Comparison of ENCODE assay signal across 8 mouse cellular contexts in the genomic region with DNA sequence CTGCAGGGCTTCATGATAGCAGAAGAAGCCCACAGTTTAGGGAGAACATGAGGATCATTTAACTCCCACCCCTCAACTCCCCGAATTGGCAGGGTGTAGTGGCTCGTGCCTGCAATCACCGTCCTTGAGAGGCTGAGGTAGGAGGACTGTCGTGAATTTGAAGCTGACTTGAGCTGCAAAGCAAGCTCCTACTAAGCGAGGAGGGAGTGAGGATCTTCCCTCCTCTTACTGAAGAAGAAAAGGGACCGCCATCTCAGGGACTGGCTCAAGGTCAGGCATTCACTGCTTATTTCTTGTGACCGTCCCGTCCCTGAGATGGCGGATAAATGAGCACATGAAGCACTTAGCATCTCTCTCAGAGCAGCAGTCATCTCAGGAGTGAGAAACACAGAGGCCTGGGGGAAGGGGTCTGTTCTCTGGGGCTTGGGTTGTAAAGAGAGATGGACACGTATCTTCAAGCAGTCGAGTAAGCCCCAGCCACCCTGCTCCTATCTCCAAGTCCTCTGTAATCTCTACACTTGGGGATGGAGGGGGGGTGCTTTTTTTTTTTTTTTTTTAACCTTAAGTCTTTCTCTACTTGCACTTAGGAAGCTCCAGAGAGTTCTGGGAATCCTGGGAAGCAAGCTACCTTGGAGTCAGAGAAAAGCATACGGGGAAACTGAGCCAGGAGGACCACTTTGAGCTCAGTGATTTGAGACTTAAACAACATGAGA. TPM values are rescaled to one million over a fixed set of nuclear protein-coding genes. Genes with fewer than 3 reads are reported as not detected.
DNase-seq lines count a peak whose midpoint lies in the region; ATAC-seq and TF ChIP-seq lines count a peak whose summit lies in the region.

No protein-coding gene starts in this region.

- H3K9me3 ChIP-seq in hindbrain, embryonic 14.5 days (ENCODE audit: control insufficient read depth, low read length), result no peaks in the 10 kb centered on the region
- H3K9me3 ChIP-seq in midbrain, embryonic 14.5 days (ENCODE audit: control insufficient read depth, low read length), result no peaks in the 10 kb centered on the region

- H3K9ac ChIP-seq in hindbrain, embryonic 14.5 days, result no peak overlapping the region; the same call in 1 of the 2 replicates
- H3K9ac ChIP-seq in midbrain, embryonic 14.5 days (replicated peaks; ENCODE audit: low read length), result no peak overlapping the region

- intact Hi-C loops in left cerebral cortex, postnatal 36 days (cut with DNase I), result no loop called here

- peak overlapping the region; percentile 5; the same call in 1 of the 2 replicates for H3K4me3 ChIP-seq in kidney, adult 2 months (ENCODE audit: insufficient read depth, low read depth, low read length)
- no peak overlapping the region for H3K4me3 ChIP-seq in bone marrow, adult 2 months (replicated peaks; ENCODE audit: control insufficient read depth, low read depth, low read length)
- H3K4me3 ChIP-seq in hindbrain, embryonic 14.5 days (replicated peaks; ENCODE audit: low read length), result no peak overlapping the region
- no peak overlapping the region for H3K4me3 ChIP-seq in midbrain, embryonic 14.5 days (replicated peaks; ENCODE audit: low read depth, low read length)

- DNase-seq in kidney, adult 2 months, result no peak
- DNase-seq in kidney, postnatal 25 days, result no peak
- DNase-seq in hindbrain, embryonic 14.5 days (ENCODE audit: low spot score), result no peak
- DNase-seq in midbrain, embryonic 14.5 days, result no peak
- no peak for DNase-seq in left cerebral cortex, postnatal 36 days (ENCODE audit: low spot score in 2 of 2)
- no peak for DNase-seq in adrenal gland, postnatal 14 days
- no peak for DNase-seq in spleen, adult 12 weeks (ENCODE audit: low spot score)

- TF ChIP-seq POLR2A in kidney, adult 2 months (IDR thresholded peaks at IDR 0.05; ENCODE audit: low read depth, low read length), result no peak
- no peak for TF ChIP-seq POLR2A in bone marrow, adult 2 months (IDR thresholded peaks at IDR 0.05; ENCODE audit: borderline replicate concordance, control insufficient read depth, low read depth, low read length)

- peak overlapping the region; percentile 95 for H3K27ac ChIP-seq in kidney, adult 2 months (ENCODE audit: insufficient read depth, low read depth, low read length)
- H3K27ac ChIP-seq in bone marrow, adult 2 months (ENCODE audit: control insufficient read depth, insufficient read depth, low read depth, low read length, poor library complexity), result peak overlapping the region; percentile 13
- H3K27ac ChIP-seq in hindbrain, embryonic 14.5 days, result peak overlapping the region; percentile 63
- H3K27ac ChIP-seq in midbrain, embryonic 14.5 days (replicated peaks; ENCODE audit: low read depth, low read length), result 0 out of 2 replicates have a peak overlapping the region, but pooled peaks have one; percentile 6

- ATAC-seq in hindbrain, embryonic 14.5 days (ENCODE audit: low FRiP score), result no peak
- ATAC-seq in midbrain, embryonic 14.5 days (ENCODE audit: low FRiP score, low TSS enrichment), result no peak

- no peak for TF ChIP-seq CTCF in kidney, adult 2 months (conservative IDR thresholded peaks at IDR 0.05; ENCODE audit: insufficient read depth, insufficient read length, low read depth, low read length)
- TF ChIP-seq CTCF in bone marrow, adult 2 months (IDR thresholded peaks at IDR 0.05; ENCODE audit: control insufficient read depth, insufficient read depth, low read length), result no peak

- 25% methylated on average over 12 of the region's 12 CpGs for WGBS in kidney, adult 2 months
- 30% methylated on average over 12 of the region's 12 CpGs for WGBS in bone marrow, adult 2 months
- WGBS in hindbrain, embryonic 14.5 days, result 54% methylated on average over 12 of the region's 12 CpGs
- 61% methylated on average over 12 of the region's 12 CpGs for WGBS in midbrain, embryonic 14.5 days

- H3K27me3 ChIP-seq in kidney, adult 2 months (replicated peaks; ENCODE audit: control insufficient read depth, insufficient read depth, low read length), result no peaks in the 10 kb centered on the region
- no peaks in the 10 kb centered on the region for H3K27me3 ChIP-seq in hindbrain, embryonic 14.5 days (ENCODE audit: control insufficient read depth, insufficient read depth, low read length)
- no peaks in the 10 kb centered on the region for H3K27me3 ChIP-seq in midbrain, embryonic 14.5 days (ENCODE audit: control insufficient read depth, insufficient read depth, low read length)

- peaks cover 7% of the 10 kb centered on the region; the same call in 1 of the 2 replicates for H3K36me3 ChIP-seq in kidney, adult 2 months (ENCODE audit: control insufficient read depth, insufficient read depth, low read length)
- H3K36me3 ChIP-seq in hindbrain, embryonic 14.5 days (replicated peaks; ENCODE audit: control insufficient read depth, insufficient read depth), result peaks cover 2% of the 10 kb centered on the region
- H3K36me3 ChIP-seq in midbrain, embryonic 14.5 days (ENCODE audit: control insufficient read depth, insufficient read depth, low read length), result peaks cover 2% of the 10 kb centered on the region; the same call in 1 of the 2 replicates

- peaks cover 17% of the 10 kb centered on the region for H3K4me1 ChIP-seq in kidney, adult 2 months (ENCODE audit: control insufficient read depth, insufficient read depth, low read length)
- H3K4me1 ChIP-seq in bone marrow, adult 2 months (ENCODE audit: control insufficient read depth, insufficient read depth, low read length), result peaks cover 13% of the 10 kb centered on the region; the same call in 1 of the 2 replicates
- H3K4me1 ChIP-seq in hindbrain, embryonic 14.5 days (replicated peaks; ENCODE audit: control insufficient read depth, insufficient read depth, low read length), result peaks cover 36% of the 10 kb centered on the region
- H3K4me1 ChIP-seq in midbrain, embryonic 14.5 days (ENCODE audit: control insufficient read depth, insufficient read depth, low read length), result peaks cover 34% of the 10 kb centered on the region

- peak overlapping the region; percentile 88 for H3K4me2 ChIP-seq in hindbrain, embryonic 14.5 days (replicated peaks)
- peak overlapping the region; percentile 85 for H3K4me2 ChIP-seq in midbrain, embryonic 14.5 days (ENCODE audit: low read length)

RNA-seq across cellular contexts. Expression of a gene that starts 1.1 kb away (rescaled TPM):
- 140 and 155 TPM in 2 replicates for polyA plus RNA-seq in kidney, adult 2 months (2012; rRNA removed)
- polyA plus RNA-seq in bone marrow, adult 2 months (2011; ENCODE audit: insufficient read depth, insufficient read length, low replicate concordance, missing spikeins), result 2.4 and 4.8 TPM in 2 replicates
- polyA plus RNA-seq in hindbrain, embryonic 14.5 days (2014; fragmentation: Nextera tagmentation; extraction: Ambion mirVana), result 3.4 and 4.1 TPM in 2 replicates
- 3.0 TPM in 2 replicates for polyA plus RNA-seq in midbrain, embryonic 14.5 days (2014; fragmentation: Nextera tagmentation; extraction: Ambion mirVana)
- total RNA-seq in left cerebral cortex, postnatal 36 days (2021), result 100 to 1,000 TPM; 117 to 141 TPM
- total RNA-seq in adrenal gland, postnatal 14 days (2021), result 32.9 and 51.0 TPM in 2 replicates

RNA-seq across cellular contexts. Expression of a gene that starts 19.1 kb away (rescaled TPM):
- 23.5 and 24.5 TPM in 2 replicates for polyA plus RNA-seq in kidney, adult 2 months (2012; rRNA removed)
- 46.7 and 69.9 TPM in 2 replicates for polyA plus RNA-seq in bone marrow, adult 2 months (2011; ENCODE audit: insufficient read depth, insufficient read length, low replicate concordance, missing spikeins)
- polyA plus RNA-seq in hindbrain, embryonic 14.5 days (2014; fragmentation: Nextera tagmentation; extraction: Ambion mirVana), result 23.6 and 24.1 TPM in 2 replicates
- polyA plus RNA-seq in midbrain, embryonic 14.5 days (2014; fragmentation: Nextera tagmentation; extraction: Ambion mirVana), result 25.0 and 35.9 TPM in 2 replicates
- total RNA-seq in left cerebral cortex, postnatal 36 days (2021), result 100 to 1,000 TPM; 169 to 193 TPM
- total RNA-seq in adrenal gland, postnatal 14 days (2021), result 88.5 and 88.7 TPM in 2 replicates

RNA-seq across cellular contexts. Expression of a gene that starts 28.5 kb away (rescaled TPM):
- 21.0 and 24.5 TPM in 2 replicates for polyA plus RNA-seq in kidney, adult 2 months (2012; rRNA removed)
- polyA plus RNA-seq in bone marrow, adult 2 months (2011; ENCODE audit: insufficient read depth, insufficient read length, low replicate concordance, missing spikeins), result 29.3 and 38.5 TPM in 2 replicates
- polyA plus RNA-seq in hindbrain, embryonic 14.5 days (2014; fragmentation: Nextera tagmentation; extraction: Ambion mirVana), result 49.3 and 57.4 TPM in 2 replicates
- polyA plus RNA-seq in midbrain, embryonic 14.5 days (2014; fragmentation: Nextera tagmentation; extraction: Ambion mirVana), result 46.6 and 57.3 TPM in 2 replicates
- total RNA-seq in left cerebral cortex, postnatal 36 days (2021), result 10 to 100 TPM; 46.7 to 63.5 TPM
- total RNA-seq in adrenal gland, postnatal 14 days (2021), result 37.8 and 38.8 TPM in 2 replicates

RNA-seq across cellular contexts. Expression of a gene that starts 35.8 kb away (rescaled TPM):
- polyA plus RNA-seq in kidney, adult 2 months (2012; rRNA removed), result 92.7 and 97.2 TPM in 2 replicates
- polyA plus RNA-seq in bone marrow, adult 2 months (2011; ENCODE audit: insufficient read depth, insufficient read length, low replicate concordance, missing spikeins), result 27.5 and 35.4 TPM in 2 replicates
- polyA plus RNA-seq in hindbrain, embryonic 14.5 days (2014; fragmentation: Nextera tagmentation; extraction: Ambion mirVana), result 165 and 181 TPM in 2 replicates
- 175 and 194 TPM in 2 replicates for polyA plus RNA-seq in midbrain, embryonic 14.5 days (2014; fragmentation: Nextera tagmentation; extraction: Ambion mirVana)
- total RNA-seq in left cerebral cortex, postnatal 36 days (2021), result 100 to 1,000 TPM; 718 to 779 TPM
- 106 and 124 TPM in 2 replicates for total RNA-seq in adrenal gland, postnatal 14 days (2021)

RNA-seq across cellular contexts. Expression of a gene that starts 47.0 kb away (rescaled TPM):
- 45.3 and 54.1 TPM in 2 replicates for polyA plus RNA-seq in kidney, adult 2 months (2012; rRNA removed)
- polyA plus RNA-seq in bone marrow, adult 2 months (2011; ENCODE audit: insufficient read depth, insufficient read length, low replicate concordance, missing spikeins), result 26.7 and 28.7 TPM in 2 replicates
- 58.4 and 62.7 TPM in 2 replicates for polyA plus RNA-seq in hindbrain, embryonic 14.5 days (2014; fragmentation: Nextera tagmentation; extraction: Ambion mirVana)
- polyA plus RNA-seq in midbrain, embryonic 14.5 days (2014; fragmentation: Nextera tagmentation; extraction: Ambion mirVana), result 65.7 and 81.1 TPM in 2 replicates
- total RNA-seq in left cerebral cortex, postnatal 36 days (2021), result 100 to 1,000 TPM; 123 to 133 TPM
- total RNA-seq in adrenal gland, postnatal 14 days (2021), result 47.4 and 55.5 TPM in 2 replicates

Comparison
In these comparisons a context has a peak if more than half of its experiments do, and no peak if none do; other contexts are left out.
1. H3K27ac ChIP-seq: peak in every context shown above with its lines; median percentile 95 in kidney, adult 2 months; 63 in hindbrain, embryonic 14.5 days; 13 in bone marrow, adult 2 months; 6 in midbrain, embryonic 14.5 days.
2. RNA of a gene that starts 1.1 kb away (polyA plus RNA-seq): 140 to 155 TPM in kidney, adult 2 months; 2.4 to 4.8 TPM in bone marrow, adult 2 months, 3.4 to 4.1 TPM in hindbrain, embryonic 14.5 days and 3.0 TPM in midbrain, embryonic 14.5 days; every median in the first group is over 10 times any median in the second.